Mouse (Mus musculus) forebrain, embryonic 10.5 days (tissue): Measurements from ENCODE around the gene Nfkbil1. TPM values are rescaled to one million over a fixed set of nuclear protein-coding genes. Genes with fewer than 3 reads are reported as not detected.

Source experiments
- DNase-seq: peaks from one replicate; pipeline ENCODE4 v3.0.0-alpha.2; 2017; ENCODE audit warnings: low spot score; ENCODE audit errors: extremely low spot score
- H3K27ac ChIP-seq: fragments of 300-500 bp; sonication (generic); 2 replicates; pipeline ENCODE4 v1.5.1; 2016; ENCODE audit warnings: mild to moderate bottlenecking
- H3K27me3 ChIP-seq: fragments of 300-500 bp; sonication (generic); 2 replicates; pipeline ENCODE4 v1.6.1; 2016; ENCODE audit warnings: mild to moderate bottlenecking; ENCODE audit not compliant: poor library complexity, severe bottlenecking
- H3K36me3 ChIP-seq: fragments of 300-500 bp; sonication (generic); replicated peaks from 2 replicates; pipeline ENCODE4 v1.6.1; 2016; ENCODE audit warnings: mild to moderate bottlenecking, moderate library complexity
- H3K4me1 ChIP-seq: fragments of 300-500 bp; sonication (generic); 2 replicates; pipeline ENCODE4 v1.6.1; 2016
- H3K4me3 ChIP-seq: fragments of 300-500 bp; sonication (generic); 2 replicates; pipeline ENCODE4 v1.5.1; 2016; ENCODE audit warnings: mild to moderate bottlenecking, moderate library complexity
- H3K9me3 ChIP-seq: fragments of 300-500 bp; sonication (generic); 2 replicates; pipeline ENCODE4 v1.6.1; 2016; ENCODE audit warnings: mild to moderate bottlenecking, moderate library complexity
- WGBS: fragments of 180-500 bp; shearing (Covaris S2); methylation state at CpG from one replicate; pipeline ENCODE4 v1.1.7; 2016; 5-methylcytosine and 5-hydroxymethylcytosine counted together
- polyA plus RNA-seq: library from polyadenylated mRNA; unstranded; fragments of >200 nt; fragmentation: Nextera tagmentation; extraction: Ambion mirVana; gene quantifications from 2 replicates; pipeline ENCODE4 v1.2.1, GENCODE M21; 2016

Gene Nfkbil1
- polyA plus RNA-seq, 1 experiment from 2014 or later, result 10.0 TPM

GRCm38 (mm10) chr17:35225456-35225855 is 10.1 kb downstream of the Nfkbil1 start:
- Histone ChIP-seq H3K9me3 (no peaks in the 10 kb centered on the region), H3K4me3 (no peak overlapping the region), H3K36me3 (peaks cover 82% of the 10 kb centered on the region), H3K27me3 (no peaks in the 10 kb centered on the region), H3K27ac (no peak overlapping the region), H3K4me1 (no peaks in the 10 kb centered on the region)
- DNase-seq, result no peak
- 94% methylated on average over 5 of the region's 5 CpGs for WGBS

- WGBS, result 92% methylated on average over 4 of the region's 4 CpGs
- Histone ChIP-seq H3K9me3 (no peaks in the 10 kb centered on the region), H3K27me3 (no peaks in the 10 kb centered on the region), H3K27ac (no peak overlapping the region), H3K4me3 (no peak overlapping the region), H3K4me1 (no peaks in the 10 kb centered on the region), H3K36me3 (peaks cover 82% of the 10 kb centered on the region)
- no peak for DNase-seq
Observed at GRCm38 (mm10) chr17:35224641-35225040, 11.0 kb downstream of the Nfkbil1 start.

GRCm38 (mm10) chr17:35222299-35222698 is 13.3 kb downstream of the Nfkbil1 start:
- no peaks in the 10 kb centered on the region for H3K4me1 ChIP-seq
- no peak overlapping the region for H3K4me3 ChIP-seq
- no peak for DNase-seq
- H3K36me3 ChIP-seq, result peaks cover 72% of the 10 kb centered on the region
- H3K27ac ChIP-seq, result no peak overlapping the region
- H3K9me3 ChIP-seq, result no peaks in the 10 kb centered on the region
- no peaks in the 10 kb centered on the region for H3K27me3 ChIP-seq
- 87% methylated on average over 6 of the region's 6 CpGs for WGBS

GRCm38 (mm10) chr17:35220156-35220952 is 15.2 kb downstream of the Nfkbil1 start, which contains the start of gene Gm16181:
Gene Gm16181 (plus strand): TSS chr17:35220834.
- Histone ChIP-seq H3K36me3 (peaks cover 56% of the 10 kb centered on the region), H3K4me3 (no peak within 1 kb of the TSS), H3K27me3 (no peaks in the 10 kb centered on the region), H3K27ac (no peak within 1 kb of the TSS), H3K9me3 (no peaks in the 10 kb centered on the region), H3K4me1 (no peaks in the 10 kb centered on the region)
- 87% methylated on average over 28 of the region's 28 CpGs for WGBS
- no peak for DNase-seq

- Histone ChIP-seq H3K27me3 (no peaks in the 10 kb centered on the region), H3K9me3 (no peaks in the 10 kb centered on the region), H3K4me1 (0 out of 2 replicates have a peak, but pooled peaks cover under 1% of the 10 kb centered on the region), H3K4me3 (no peak overlapping the region), H3K36me3 (peaks cover 50% of the 10 kb centered on the region), H3K27ac (no peak overlapping the region)
- WGBS, result 88% methylated on average over 6 of the region's 6 CpGs
- no peak for DNase-seq
Observed at GRCm38 (mm10) chr17:35219601-35220041, 16.0 kb downstream of the Nfkbil1 start.

GRCm38 (mm10) chr17:35218516-35219193 is 16.9 kb downstream of the Nfkbil1 start:
- Histone ChIP-seq H3K27ac (no peak overlapping the region), H3K4me1 (peaks cover 5% of the 10 kb centered on the region; the same call in 1 of the 2 replicates), H3K9me3 (no peaks in the 10 kb centered on the region), H3K36me3 (peaks cover 43% of the 10 kb centered on the region), H3K4me3 (no peak overlapping the region), H3K27me3 (no peaks in the 10 kb centered on the region)
- DNase-seq, result no peak
- 83% methylated on average over 18 of the region's 18 CpGs for WGBS

GRCm38 (mm10) chr17:35213071-35213470 is 22.5 kb downstream of the Nfkbil1 start:
- WGBS, result 89% methylated on average over 5 of the region's 5 CpGs
- peaks cover 14% of the 10 kb centered on the region; the same call in 1 of the 2 replicates for H3K4me1 ChIP-seq
- no peaks in the 10 kb centered on the region for H3K36me3 ChIP-seq
- H3K4me3 ChIP-seq, result no peak overlapping the region
- no peaks in the 10 kb centered on the region for H3K27me3 ChIP-seq
- no peak overlapping the region for H3K27ac ChIP-seq
- H3K9me3 ChIP-seq, result no peaks in the 10 kb centered on the region
- no peak for DNase-seq

- no peaks in the 10 kb centered on the region for H3K9me3 ChIP-seq
- H3K4me1 ChIP-seq, result peaks cover 14% of the 10 kb centered on the region; the same call in 1 of the 2 replicates
- WGBS, result 87% methylated on average over 3 of the region's 3 CpGs
- no peak overlapping the region for H3K27ac ChIP-seq
- no peak for DNase-seq
- no peaks in the 10 kb centered on the region for H3K36me3 ChIP-seq
- H3K4me3 ChIP-seq, result no peak overlapping the region
- H3K27me3 ChIP-seq, result peaks cover under 1% of the 10 kb centered on the region; the same call in 1 of the 2 replicates
Observed at GRCm38 (mm10) chr17:35210593-35210992, 25.0 kb downstream of the Nfkbil1 start.

- no peak for DNase-seq
- H3K27me3 ChIP-seq, result peaks cover 7% of the 10 kb centered on the region
- H3K9me3 ChIP-seq, result no peaks in the 10 kb centered on the region
- peaks cover 18% of the 10 kb centered on the region for H3K4me1 ChIP-seq
- no peak overlapping the region for H3K27ac ChIP-seq
- WGBS, result 82% methylated on average over 12 of the region's 12 CpGs
- H3K4me3 ChIP-seq, result no peak overlapping the region
- no peaks in the 10 kb centered on the region for H3K36me3 ChIP-seq
Observed at GRCm38 (mm10) chr17:35209785-35210535, 25.6 kb downstream of the Nfkbil1 start.

GRCm38 (mm10) chr17:35205380-35205769 is 30.2 kb downstream of the Nfkbil1 start:
- Histone ChIP-seq H3K27me3 (peaks cover 52% of the 10 kb centered on the region), H3K4me3 (no peak overlapping the region), H3K4me1 (peaks cover 20% of the 10 kb centered on the region; the same call in 1 of the 2 replicates), H3K36me3 (no peaks in the 10 kb centered on the region), H3K27ac (no peak overlapping the region), H3K9me3 (no peaks in the 10 kb centered on the region)
- no peak for DNase-seq
- 64% methylated on average over 10 of the region's 10 CpGs for WGBS

- Histone ChIP-seq H3K36me3 (no peaks in the 10 kb centered on the region), H3K27ac (no peak within 1 kb of the TSS), H3K4me1 (peaks cover 19% of the 10 kb centered on the region; the same call in 1 of the 2 replicates), H3K27me3 (peaks cover 59% of the 10 kb centered on the region), H3K4me3 (no peak within 1 kb of the TSS), H3K9me3 (no peaks in the 10 kb centered on the region)
- WGBS, result 29% methylated on average over 20 of the region's 20 CpGs
- DNase-seq, result no peak
Observed at GRCm38 (mm10) chr17:35204494-35205379, 30.9 kb downstream of the Nfkbil1 start, which contains the start of gene Lta. Gene Lta (minus strand): TSS chr17:35205351.

- Histone ChIP-seq H3K4me1 (peaks cover 21% of the 10 kb centered on the region), H3K27me3 (peaks cover 76% of the 10 kb centered on the region), H3K4me3 (no peak overlapping the region), H3K27ac (no peak overlapping the region), H3K9me3 (no peaks in the 10 kb centered on the region), H3K36me3 (no peaks in the 10 kb centered on the region)
- WGBS, result 77% methylated on average over 4 of the region's 4 CpGs
- DNase-seq, result no peak
Observed at GRCm38 (mm10) chr17:35202442-35202841, 33.1 kb downstream of the Nfkbil1 start.
